Mouse (Mus musculus): ENCODE measurements at regions not wholly inside any gene's neighbourhood (a gene's known extent, or its start where the extent isn't known, plus 50 kb on each side); places are given as distances from the start of the nearest gene placed in this dataset.

- TF ChIP-seq CTCF (IDR thresholded peaks at IDR 0.05; ENCODE audit: low read depth, low read length) (no peak), POLR2A (IDR thresholded peaks at IDR 0.05; ENCODE audit: extremely low read depth, insufficient read depth, low read length) (no peak)
Observed at GRCm38 (mm10) chr1:95468772-95469171, 155.3 kb downstream of the Fam174a start.
